In the genomic region with DNA sequence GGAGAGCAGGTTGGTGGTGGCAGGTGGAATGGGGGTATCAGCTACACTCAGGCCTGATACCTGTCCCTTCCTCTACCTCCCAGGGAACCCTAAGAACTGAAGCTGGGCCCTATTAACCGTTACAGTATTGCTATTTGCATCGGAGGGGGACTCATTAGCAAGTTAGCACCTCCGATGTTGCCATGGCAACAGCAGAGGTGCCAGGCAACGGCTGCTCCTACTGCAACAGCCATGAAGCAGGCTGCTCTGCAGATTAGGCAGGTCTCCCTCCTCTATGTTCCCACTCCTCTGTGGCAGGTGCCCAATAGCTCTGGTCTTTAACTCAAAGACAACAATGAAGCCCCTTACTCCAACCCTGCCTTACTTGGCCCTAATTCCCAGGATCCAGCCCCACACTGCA, we compare ENCODE assay signal across 10 mouse cellular contexts. TPM values are rescaled to one million over a fixed set of nuclear protein-coding genes. Genes with fewer than 3 reads are reported as not detected.
DNase-seq lines count a peak whose midpoint lies in the region; ATAC-seq and TF ChIP-seq lines count a peak whose summit lies in the region.
"Had no signal": no experiment of that assay in that cellular context is flagged by ENCODE, and none has a peak within 500 bp of the region (broad histone marks: within the 10 kb centered on the region; RNA-seq: fewer than 3 reads in every experiment).

No protein-coding gene starts in this region.

- H3K4me1 ChIP-seq in forebrain, embryonic 12.5 days, result peaks cover 75% of the 10 kb centered on the region
- H3K4me1 ChIP-seq in intestine, embryonic 16.5 days (ENCODE audit: control insufficient read depth, insufficient read depth, low read length), result peaks cover 18% of the 10 kb centered on the region
- H3K4me1 ChIP-seq in kidney, adult 2 months (ENCODE audit: control insufficient read depth, insufficient read depth, low read length), result no peaks in the 10 kb centered on the region

- H3K36me3 ChIP-seq in forebrain, embryonic 12.5 days (replicated peaks), result peaks cover 15% of the 10 kb centered on the region
- H3K36me3 ChIP-seq in intestine, embryonic 16.5 days (ENCODE audit: control insufficient read depth, insufficient read depth, low read length), result no peaks in the 10 kb centered on the region
- H3K36me3 ChIP-seq in kidney, adult 2 months (ENCODE audit: control insufficient read depth, insufficient read depth, low read length), result no peaks in the 10 kb centered on the region

- no peaks in the 10 kb centered on the region for H3K9me3 ChIP-seq in forebrain, embryonic 12.5 days
- H3K9me3 ChIP-seq in intestine, embryonic 16.5 days (ENCODE audit: control insufficient read depth, low read length), result no peaks in the 10 kb centered on the region
- H3K9me3 ChIP-seq: heart, embryonic 10.5 days had no signal

- intact Hi-C loops in left cerebral cortex, postnatal 14 days (cut with DNase I), result no loop called here
- intact Hi-C loops in left cerebral cortex, postnatal 4 days (cut with DNase I), result no loop called here
- intact Hi-C loops in gastrocnemius, postnatal 36 days (cut with DNase I), result no loop called here

- H3K4me3 ChIP-seq in forebrain, embryonic 12.5 days (replicated peaks), result peak overlapping the region; percentile 90
- H3K4me3 ChIP-seq in intestine, embryonic 16.5 days (ENCODE audit: low read length), result no peak overlapping the region
- no peak overlapping the region for H3K4me3 ChIP-seq in kidney, adult 2 months (ENCODE audit: insufficient read depth, low read depth, low read length)
- H3K4me3 ChIP-seq: heart, embryonic 10.5 days had no signal

- no peak for TF ChIP-seq POLR2A in kidney, adult 2 months (IDR thresholded peaks at IDR 0.05; ENCODE audit: low read depth, low read length)

- peak overlapping the region; percentile 84 for H3K27ac ChIP-seq in forebrain, embryonic 12.5 days
- no peak overlapping the region for H3K27ac ChIP-seq in intestine, embryonic 16.5 days (ENCODE audit: low read length)
- no peak overlapping the region for H3K27ac ChIP-seq in kidney, adult 2 months (ENCODE audit: insufficient read depth, low read depth, low read length)
- H3K27ac ChIP-seq: heart, embryonic 10.5 days had no signal

- ATAC-seq in forebrain, embryonic 12.5 days (ENCODE audit: low FRiP score), result no peak; the same call in 1 of the 2 replicates
- ATAC-seq in intestine, embryonic 16.5 days, result no peak

- H3K27me3 ChIP-seq in forebrain, embryonic 12.5 days, result peaks cover 18% of the 10 kb centered on the region
- peaks cover 21% of the 10 kb centered on the region for H3K27me3 ChIP-seq in intestine, embryonic 16.5 days (replicated peaks; ENCODE audit: control insufficient read depth, insufficient read depth, low read length)
- no peaks in the 10 kb centered on the region for H3K27me3 ChIP-seq in kidney, adult 2 months (replicated peaks; ENCODE audit: control insufficient read depth, insufficient read depth, low read length)

- no peak for TF ChIP-seq CTCF in kidney, adult 2 months (conservative IDR thresholded peaks at IDR 0.05; ENCODE audit: insufficient read depth, insufficient read length, low read depth, low read length)

- peak overlapping the region; percentile 94 for H3K9ac ChIP-seq in forebrain, embryonic 12.5 days
- H3K9ac ChIP-seq in intestine, embryonic 16.5 days (ENCODE audit: low read depth, low read length), result no peak overlapping the region

- H3K4me2 ChIP-seq in forebrain, embryonic 12.5 days, result peak overlapping the region; percentile 88
- no peak overlapping the region for H3K4me2 ChIP-seq in intestine, embryonic 16.5 days (ENCODE audit: low read depth, low read length)

- peak; percentile 79 to 90 for DNase-seq in left cerebral cortex, postnatal 14 days (ENCODE audit: low spot score in 2 of 2)
- no peak for DNase-seq in left cerebral cortex, adult 18-20 months (ENCODE audit: low spot score in 2 of 2)
- DNase-seq in left cerebral cortex, postnatal 4 days, result peak; percentile 55
- DNase-seq in right cerebral cortex, adult 2 months (ENCODE audit: low spot score in 2 of 2), result peak; percentile 60 to 71
- no peak for DNase-seq in kidney, adult 2 months
- DNase-seq in gastrocnemius, postnatal 36 days, result no peak

- WGBS in forebrain, embryonic 12.5 days, result 1% methylated on average over 4 of the region's 4 CpGs
- WGBS in intestine, embryonic 16.5 days, result 16% methylated on average over 4 of the region's 4 CpGs
- 31% methylated on average over 4 of the region's 4 CpGs for WGBS in kidney, adult 2 months

RNA-seq across cellular contexts. Expression of gene Dusp8, which starts 3.8 kb away (rescaled TPM):
- 100 to 1,000 TPM; 154 to 171 TPM for total RNA-seq in left cerebral cortex, postnatal 14 days (2021)
- total RNA-seq in left cerebral cortex, adult 18-20 months (2021), result 100 to 1,000 TPM; 150 to 154 TPM
- 45.0 and 45.8 TPM in 2 replicates for polyA plus RNA-seq in forebrain, embryonic 12.5 days (2016; fragmentation: Nextera tagmentation; extraction: Ambion mirVana)
- 100 to 1,000 TPM; 142 to 154 TPM for total RNA-seq in left cerebral cortex, postnatal 4 days (2021)
- 4.8 and 5.6 TPM in 2 replicates for polyA plus RNA-seq in intestine, embryonic 16.5 days (2015; fragmentation: Nextera tagmentation; extraction: Ambion mirVana)
- polyA plus RNA-seq in kidney, adult 2 months (2012; rRNA removed), result 3.6 and 3.7 TPM in 2 replicates
- total RNA-seq in gastrocnemius, postnatal 36 days (2021), result 10 to 100 TPM; 32.5 to 43.4 TPM

RNA-seq across cellular contexts. Expression of gene Gm45618, which starts 28.7 kb away (rescaled TPM):
- total RNA-seq in left cerebral cortex, postnatal 14 days (2021), result not detected
- not detected for total RNA-seq in left cerebral cortex, adult 18-20 months (2021)
- polyA plus RNA-seq in forebrain, embryonic 12.5 days (2016; fragmentation: Nextera tagmentation; extraction: Ambion mirVana), result not detected in 2 replicates
- not detected for total RNA-seq in left cerebral cortex, postnatal 4 days (2021)
- not detected in 2 replicates for polyA plus RNA-seq in intestine, embryonic 16.5 days (2015; fragmentation: Nextera tagmentation; extraction: Ambion mirVana)
- polyA plus RNA-seq in kidney, adult 2 months (2012; rRNA removed), result not detected in 2 replicates
- not detected for total RNA-seq in gastrocnemius, postnatal 36 days (2021)
- total RNA-seq: layer of hippocampus, postnatal 25 days had no signal
- polyA plus RNA-seq: heart, embryonic 10.5 days had no signal

RNA-seq across cellular contexts. Expression of gene Mob2, which starts 31.0 kb away (rescaled TPM):
- 10 to 100 TPM; 26.4 to 31.7 TPM for total RNA-seq in left cerebral cortex, postnatal 14 days (2021)
- total RNA-seq in left cerebral cortex, adult 18-20 months (2021), result 10 to 100 TPM; 37.7 to 39.1 TPM
- polyA plus RNA-seq in forebrain, embryonic 12.5 days (2016; fragmentation: Nextera tagmentation; extraction: Ambion mirVana), result 46.4 and 46.9 TPM in 2 replicates
- total RNA-seq in left cerebral cortex, postnatal 4 days (2021), result 10 to 100 TPM; 21.1 to 21.2 TPM
- polyA plus RNA-seq in intestine, embryonic 16.5 days (2015; fragmentation: Nextera tagmentation; extraction: Ambion mirVana), result 57.8 and 64.4 TPM in 2 replicates
- 44.0 and 45.3 TPM in 2 replicates for polyA plus RNA-seq in kidney, adult 2 months (2012; rRNA removed)
- 10 to 100 TPM; 40.2 to 43.7 TPM for total RNA-seq in gastrocnemius, postnatal 36 days (2021)

RNA-seq across cellular contexts. Expression of gene Gm39115, which starts 44.0 kb away (rescaled TPM):
- total RNA-seq in left cerebral cortex, postnatal 14 days (2021), result not detected
- total RNA-seq in left cerebral cortex, adult 18-20 months (2021), result not detected
- polyA plus RNA-seq in forebrain, embryonic 12.5 days (2016; fragmentation: Nextera tagmentation; extraction: Ambion mirVana), result not detected in 2 replicates
- not detected for total RNA-seq in left cerebral cortex, postnatal 4 days (2021)
- not detected in 2 replicates for polyA plus RNA-seq in intestine, embryonic 16.5 days (2015; fragmentation: Nextera tagmentation; extraction: Ambion mirVana)
- not detected in 2 replicates for polyA plus RNA-seq in kidney, adult 2 months (2012; rRNA removed)
- total RNA-seq in gastrocnemius, postnatal 36 days (2021), result not detected
- total RNA-seq: layer of hippocampus, postnatal 25 days had no signal
- polyA plus RNA-seq: heart, embryonic 10.5 days had no signal

RNA-seq across cellular contexts. Expression of gene Gm45337, which starts 52.6 kb away (rescaled TPM):
- total RNA-seq in left cerebral cortex, postnatal 14 days (2021), result not detected
- total RNA-seq in left cerebral cortex, adult 18-20 months (2021), result not detected
- not detected in 2 replicates for polyA plus RNA-seq in forebrain, embryonic 12.5 days (2016; fragmentation: Nextera tagmentation; extraction: Ambion mirVana)
- total RNA-seq in left cerebral cortex, postnatal 4 days (2021), result not detected
- not detected in 2 replicates for polyA plus RNA-seq in intestine, embryonic 16.5 days (2015; fragmentation: Nextera tagmentation; extraction: Ambion mirVana)
- not detected in 2 replicates for polyA plus RNA-seq in kidney, adult 2 months (2012; rRNA removed)
- total RNA-seq in gastrocnemius, postnatal 36 days (2021), result not detected
- total RNA-seq: layer of hippocampus, postnatal 25 days had no signal
- polyA plus RNA-seq: heart, embryonic 10.5 days had no signal

Comparison
In these comparisons a context has a peak if more than half of its experiments do, and no peak if none do; other contexts are left out.
1. DNase-seq: peak in left cerebral cortex, postnatal 14 days (2 of 2), left cerebral cortex, postnatal 4 days (single experiment) and right cerebral cortex, adult 2 months (2 of 2); none in left cerebral cortex, adult 18-20 months (0 of 2), kidney, adult 2 months (single experiment) and gastrocnemius, postnatal 36 days (0 of 2).